Mouse (Mus musculus): ENCODE data around the gene Ints6l.

DNA sequence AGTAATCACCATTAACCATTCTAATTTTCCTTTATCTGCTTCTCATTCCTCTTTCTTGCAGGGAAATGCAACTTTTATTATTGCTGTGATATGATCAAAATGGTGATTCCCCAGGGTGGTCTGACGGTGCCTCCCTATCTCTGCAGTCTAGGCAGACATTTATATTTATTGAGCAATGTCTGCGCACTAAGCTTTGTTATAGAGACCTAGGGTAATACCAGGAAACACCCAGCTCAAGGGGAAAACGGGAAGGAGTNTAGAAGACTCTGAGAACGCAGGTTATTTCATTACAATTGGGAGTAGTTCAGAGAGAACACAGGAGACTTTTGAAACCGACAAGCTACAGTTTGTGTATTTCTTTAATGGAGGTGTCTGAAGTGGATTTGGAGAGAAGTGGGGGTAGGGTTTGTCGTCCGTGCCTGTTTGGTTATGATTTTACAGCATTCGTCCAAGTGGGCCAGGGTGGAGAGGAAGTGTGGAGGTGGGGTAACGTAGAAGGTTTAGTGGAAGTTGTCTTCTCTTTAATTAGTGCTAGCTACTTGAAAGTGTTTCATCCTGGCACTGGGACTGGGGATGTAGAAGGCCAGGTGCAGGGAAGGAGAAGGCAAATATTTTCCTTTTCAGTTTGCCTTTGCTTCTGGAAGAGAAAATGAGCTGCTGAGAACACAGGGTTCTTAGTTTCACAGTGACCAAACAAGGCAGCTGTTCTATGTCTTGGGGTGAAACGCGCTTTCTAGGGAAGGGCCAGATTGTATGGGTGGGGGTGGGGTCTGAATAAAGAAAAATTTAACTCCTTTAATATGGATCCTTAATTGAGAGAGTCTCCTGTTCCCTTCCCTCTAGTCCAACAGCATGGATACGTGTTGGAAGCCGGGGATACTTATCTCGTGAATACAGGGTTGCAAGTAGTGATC, 7.6 kb downstream of the Ints6l start:
- TF ChIP-seq ZNF384 (IDR thresholded peaks at IDR 0.05; ENCODE audit: low read depth, low read length): no peak
- TF ChIP-seq CTCF (conservative IDR thresholded peaks at IDR 0.05 in 1 of 2, IDR thresholded peaks at IDR 0.05 in 1 of 2; ENCODE audit: low read depth in 2 of 2, low read length in 2 of 2): no peak
- TF ChIP-seq CHD2 (IDR thresholded peaks at IDR 0.05; ENCODE audit: low read length): no peak
- TF ChIP-seq TCF12 (IDR thresholded peaks at IDR 0.05; ENCODE audit: low read depth, low read length): no peak
- no peak for TF ChIP-seq MYC (IDR thresholded peaks at IDR 0.05; ENCODE audit: low read depth, low read length)
